Mouse (Mus musculus) E14TG2a.4 (cell line): ENCODE measurements around the gene Ripor3.

Source experiments
- H3K27me3 ChIP-seq: 2 replicates; pipeline ENCODE4 v1.6.1; 2014; ENCODE audit warnings: low read length, control low read depth; ENCODE audit not compliant: insufficient read depth
- H3K36me3 ChIP-seq: 2 replicates; pipeline ENCODE4 v1.6.1; 2014; ENCODE audit warnings: low read length, control low read depth; ENCODE audit not compliant: insufficient read depth
- H3K4me1 ChIP-seq: replicated peaks from 2 replicates; pipeline ENCODE4 v1.6.1; 2014; ENCODE audit warnings: low read depth, low read length, control low read depth
- H3K4me3 ChIP-seq: replicated peaks from 2 replicates; pipeline ENCODE4 v1.5.1; 2014; ENCODE audit warnings: mild to moderate bottlenecking, low read length
- H3K9me3 ChIP-seq: 2 replicates; pipeline ENCODE4 v1.6.1; 2014; ENCODE audit warnings: low read length, control low read depth
- CTCF ChIP-seq: conservative IDR thresholded peaks from 2 replicates; pipeline ENCODE4 v1.5.1; 2014; ENCODE audit warnings: low read length
- NANOG ChIP-seq: IDR thresholded peaks from 2 replicates; pipeline ENCODE4 v1.6.1; 2014; ENCODE audit warnings: borderline replicate concordance, low read length, mixed read lengths
- POU5F1 ChIP-seq: IDR thresholded peaks from 2 replicates; pipeline ENCODE4 v1.6.1; 2014; ENCODE audit warnings: low read length, borderline replicate concordance

Ripor3 gene

GRCm38 (mm10) chr2:167960584-167960983 lies 49.8 kb downstream of the Ripor3 start:
- H3K4me3 ChIP-seq: no peak overlapping the region
- TF ChIP-seq NANOG: no peak
- no peak for TF ChIP-seq CTCF
- no peak for TF ChIP-seq POU5F1

GRCm38 (mm10) chr2:167959996-167960395 lies 50.4 kb downstream of the Ripor3 start:
- H3K9me3 ChIP-seq: no peaks in the 10 kb centered on the region
- H3K4me1 ChIP-seq: peaks cover 19% of the 10 kb centered on the region
- H3K27me3 ChIP-seq: no peaks in the 10 kb centered on the region
- no peak overlapping the region for H3K4me3 ChIP-seq
- TF ChIP-seq POU5F1: no peak
- TF ChIP-seq CTCF: no peak
- no peak for TF ChIP-seq NANOG
- H3K36me3 ChIP-seq: peaks cover 27% of the 10 kb centered on the region

More at GRCm38 (mm10) chr2:167960584-167960983, 49.8 kb downstream of the Ripor3 start:
- peaks cover 25% of the 10 kb centered on the region for H3K4me1 ChIP-seq
- H3K36me3 ChIP-seq: peaks cover 33% of the 10 kb centered on the region
- H3K27me3 ChIP-seq: no peaks in the 10 kb centered on the region
- H3K9me3 ChIP-seq: no peaks in the 10 kb centered on the region

DNA sequence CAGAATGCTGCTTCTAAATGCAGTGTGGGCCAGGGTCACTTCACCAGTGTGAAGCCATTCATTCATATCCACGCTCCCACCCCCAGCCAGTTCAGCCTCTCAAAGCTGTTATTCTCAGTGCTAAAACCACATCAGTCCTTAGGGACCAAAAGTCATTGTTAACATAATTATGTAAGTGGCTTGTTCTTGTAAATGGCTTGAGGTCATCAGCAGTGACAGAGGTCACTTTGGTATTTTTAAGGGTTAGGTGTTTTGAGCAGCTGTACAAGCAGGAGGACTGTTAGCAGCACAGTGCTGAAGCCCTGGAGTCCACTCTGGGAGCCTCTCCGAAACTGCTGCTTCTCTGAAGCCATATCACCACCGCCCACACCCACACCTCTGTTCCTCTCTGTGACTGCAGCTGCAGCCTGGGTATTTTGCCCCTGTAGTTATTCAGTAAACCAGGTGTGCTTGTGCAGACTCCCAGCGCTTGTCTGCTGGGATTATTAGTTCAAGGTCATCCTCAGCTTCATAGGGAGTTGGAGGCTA lies 51.0 kb downstream of the Ripor3 start:
- TF ChIP-seq POU5F1 (no peak), NANOG (no peak), CTCF (no peak)
- H3K27me3 ChIP-seq: no peaks in the 10 kb centered on the region
- H3K36me3 ChIP-seq: peaks cover 22% of the 10 kb centered on the region
- H3K9me3 ChIP-seq: no peaks in the 10 kb centered on the region
- peaks cover 18% of the 10 kb centered on the region for H3K4me1 ChIP-seq
- no peak overlapping the region for H3K4me3 ChIP-seq

DNA sequence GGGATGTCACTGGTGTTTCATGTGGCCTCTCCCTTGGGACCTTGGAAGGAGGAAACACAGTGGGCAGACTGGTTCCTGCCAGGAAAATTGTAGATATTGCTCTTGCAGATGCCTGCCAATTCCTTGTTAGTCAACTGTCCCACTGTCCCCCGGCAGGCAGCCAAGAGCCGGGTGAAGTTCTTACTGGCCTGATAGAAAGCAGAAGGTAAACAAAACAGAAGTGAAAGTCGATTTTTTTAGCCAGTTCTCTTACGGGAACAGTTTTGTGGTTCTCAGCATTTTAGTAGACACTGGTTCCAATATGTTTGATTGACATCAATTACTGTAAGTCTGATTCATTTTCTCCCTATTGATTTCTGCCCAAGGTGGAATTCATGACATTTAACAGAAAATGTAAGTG lies 51.6 kb downstream of the Ripor3 start:
- H3K4me3 ChIP-seq: no peak overlapping the region
- H3K36me3 ChIP-seq: peaks cover 16% of the 10 kb centered on the region
- no peaks in the 10 kb centered on the region for H3K9me3 ChIP-seq
- TF ChIP-seq POU5F1 (no peak), NANOG (no peak), CTCF (no peak)
- peaks cover 18% of the 10 kb centered on the region for H3K4me1 ChIP-seq
- no peaks in the 10 kb centered on the region for H3K27me3 ChIP-seq

GRCm38 (mm10) chr2:167958082-167958788 lies 52.2 kb downstream of the Ripor3 start:
- TF ChIP-seq POU5F1 (no peak), CTCF (no peak), NANOG (no peak)
- Histone ChIP-seq H3K9me3 (no peaks in the 10 kb centered on the region), H3K36me3 (peaks cover 10% of the 10 kb centered on the region), H3K27me3 (no peaks in the 10 kb centered on the region), H3K4me3 (no peak overlapping the region), H3K4me1 (peaks cover 18% of the 10 kb centered on the region)

DNA sequence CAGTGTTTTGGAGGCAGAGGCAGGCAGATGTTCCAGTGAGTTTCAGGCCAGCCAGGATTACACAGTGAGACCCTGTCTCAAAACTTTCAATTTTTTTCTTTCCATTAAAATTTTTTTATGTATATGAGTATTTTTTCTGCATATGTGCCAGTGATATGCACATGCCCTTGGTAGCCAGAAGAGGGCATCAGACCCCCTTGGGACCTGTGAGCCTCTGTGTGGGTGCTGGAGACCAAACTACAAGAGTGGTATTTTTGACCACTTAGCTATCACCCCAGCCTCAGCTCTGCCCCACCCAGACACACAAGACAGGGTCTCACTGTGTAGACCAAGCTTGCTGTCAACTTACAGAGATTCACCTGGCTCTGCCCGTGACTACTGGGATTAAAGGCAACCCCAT lies 52.9 kb downstream of the Ripor3 start:
- peaks cover 18% of the 10 kb centered on the region for H3K4me1 ChIP-seq
- H3K9me3 ChIP-seq: no peaks in the 10 kb centered on the region
- no peaks in the 10 kb centered on the region for H3K27me3 ChIP-seq
- TF ChIP-seq POU5F1: no peak
- no peak for TF ChIP-seq NANOG
- no peak for TF ChIP-seq CTCF
- H3K36me3 ChIP-seq: peaks cover 7% of the 10 kb centered on the region
- no peak overlapping the region for H3K4me3 ChIP-seq

DNA sequence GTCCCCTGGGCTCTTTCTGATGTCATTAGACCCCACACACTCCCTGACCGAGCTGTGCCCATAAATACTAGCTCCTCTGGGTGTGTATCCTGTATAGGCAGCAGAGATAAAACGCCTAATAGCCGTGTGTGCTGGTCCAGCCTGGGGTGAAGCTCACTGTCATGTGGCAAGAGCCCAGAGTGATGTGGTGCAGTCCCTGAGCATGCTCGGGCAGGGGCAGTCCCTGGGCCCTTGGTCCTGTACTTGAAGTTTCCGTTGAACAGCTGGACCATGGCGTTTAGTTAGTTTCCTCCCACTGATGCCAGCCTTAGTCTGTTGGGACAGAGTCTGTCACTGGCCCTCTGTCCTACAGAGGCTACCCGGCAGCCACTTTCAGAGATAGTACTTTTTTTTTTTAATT lies 55.5 kb downstream of the Ripor3 start:
- TF ChIP-seq NANOG (no peak), POU5F1 (no peak), CTCF (no peak)
- H3K9me3 ChIP-seq: no peaks in the 10 kb centered on the region
- H3K4me1 ChIP-seq: peaks cover under 1% of the 10 kb centered on the region; the same call in 1 of the 2 replicates
- H3K27me3 ChIP-seq: no peaks in the 10 kb centered on the region
- H3K4me3 ChIP-seq: no peak overlapping the region
- peaks cover 17% of the 10 kb centered on the region for H3K36me3 ChIP-seq

- peaks cover 15% of the 10 kb centered on the region for H3K36me3 ChIP-seq
- no peak overlapping the region for H3K4me3 ChIP-seq
- H3K27me3 ChIP-seq: no peaks in the 10 kb centered on the region
- TF ChIP-seq CTCF: no peak
- H3K9me3 ChIP-seq: no peaks in the 10 kb centered on the region
- peaks cover 6% of the 10 kb centered on the region for H3K4me1 ChIP-seq
Measured at GRCm38 (mm10) chr2:167953819-167954218, 56.6 kb downstream of the Ripor3 start.
